Mouse (Mus musculus) activated CD4-positive, CD25-positive, alpha-beta regulatory T cell, adult 4 months (primary cell): ENCODE measurements around the gene Gm20830. TPM values are rescaled to one million over a fixed set of nuclear protein-coding genes. Genes with fewer than 3 reads are reported as not detected.
"Not testable (repeated sequence)": the region's sequence is repeated elsewhere in the genome, so short reads cannot be mapped to it uniquely, and the experiment has no call there.

Experiments
- ATAC-seq: one replicate; pipeline ENCODE4 v1.8.0; 2017
- polyA plus RNA-seq, 2 experiments: library from polyadenylated mRNA; unstranded; fragments of 100-300 nt; shearing (Covaris generic); gene quantifications; one replicate each; pipeline ENCODE4 v1.2.1; 2017

Gene Gm20830
- polyA plus RNA-seq, result not detected

DNA sequence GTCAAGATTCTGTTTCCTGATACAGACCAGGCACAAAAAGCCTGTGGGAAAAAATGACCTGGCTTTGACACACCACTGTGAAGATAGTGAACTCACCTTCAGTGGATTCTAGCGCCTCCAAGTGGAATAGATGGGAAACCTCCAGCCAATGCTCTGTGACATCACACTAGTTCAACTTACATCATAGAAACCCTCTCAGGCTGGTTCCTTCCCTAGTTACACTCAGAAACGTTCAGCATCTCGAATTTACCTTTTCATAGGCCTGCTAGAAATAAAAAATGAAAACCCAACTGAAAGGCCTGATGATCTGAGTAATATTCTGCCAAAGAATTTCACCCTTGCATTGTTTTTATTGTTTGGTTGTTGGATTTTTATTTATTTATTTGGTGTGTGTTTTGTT, at the start of gene Gm20830:
Gene Gm20830 (minus strand): TSS at position 101 of the 400 bp plus-strand sequence.
- not testable (repeated sequence) for ATAC-seq

Other genes starting within 250 kb of the Gm20830 start
- gene Gm21719, start 235.4 kb downstream of the Gm20830 start, polyA plus RNA-seq, result not detected